Mouse (Mus musculus) limb, embryonic 15.5 days (tissue): ENCODE data around the gene Pcsk6. TPM values are rescaled to one million over a fixed set of nuclear protein-coding genes. Genes with fewer than 3 reads are reported as not detected.

Experiments used
- ATAC-seq: fragments of 200-750 bp; cut with Nextera tagmentation; 2 replicates; pipeline ENCODE4 v1.8.0; 2017; ENCODE audit warnings: low read depth, moderate TSS enrichment; ENCODE audit not compliant: insufficient number of reproducible peaks, low FRiP score, low TSS enrichment
- H3K27ac ChIP-seq: fragments of 300-500 bp; sonication (generic); 2 replicates; pipeline ENCODE4 v1.5.1; 2015; ENCODE audit warnings: moderate library complexity, mild to moderate bottlenecking, inconsistent platforms
- H3K27me3 ChIP-seq: fragments of 300-500 bp; sonication (generic); 2 replicates; pipeline ENCODE4 v1.6.1; 2015; ENCODE audit warnings: inconsistent platforms
- H3K36me3 ChIP-seq: fragments of 300-500 bp; sonication (generic); 2 replicates; pipeline ENCODE4 v1.6.1; 2015; ENCODE audit warnings: inconsistent platforms
- H3K4me1 ChIP-seq: fragments of 300-500 bp; sonication (generic); 2 replicates; pipeline ENCODE4 v1.6.1; 2015; ENCODE audit warnings: inconsistent platforms
- H3K4me2 ChIP-seq: fragments of 300-500 bp; sonication (generic); 2 replicates; pipeline ENCODE4 v1.6.1; 2015; ENCODE audit warnings: mild to moderate bottlenecking, inconsistent platforms
- H3K4me3 ChIP-seq: fragments of 300-500 bp; sonication (generic); 2 replicates; pipeline ENCODE4 v1.5.1; 2015; ENCODE audit warnings: mild to moderate bottlenecking, inconsistent platforms
- H3K9ac ChIP-seq: fragments of 300-500 bp; sonication (generic); 2 replicates; pipeline ENCODE4 v1.6.1; 2015; ENCODE audit warnings: inconsistent platforms
- H3K9me3 ChIP-seq: fragments of 300-500 bp; sonication (generic); 2 replicates; pipeline ENCODE4 v1.6.1; 2016; ENCODE audit warnings: inconsistent platforms
- WGBS: fragments of 180-500 bp; shearing (Covaris S2); methylation state at CpG from one replicate; pipeline ENCODE4 v1.1.7; 2015; 5-methylcytosine and 5-hydroxymethylcytosine counted together
- polyA plus RNA-seq: library from polyadenylated mRNA; unstranded; fragments of >200 nt; fragmentation: Nextera tagmentation; extraction: Ambion mirVana; gene quantifications from 2 replicates; pipeline ENCODE4 v1.2.1, GENCODE M21; 2015

The Pcsk6 gene
- polyA plus RNA-seq, 1 experiment from 2014 or later, result 10.3 TPM

GRCm38 (mm10) chr7:65885819-65886218 is 24.3 kb downstream of the Pcsk6 start:
- no peaks in the 10 kb centered on the region for H3K27me3 ChIP-seq
- H3K4me3 ChIP-seq, result no peak overlapping the region
- WGBS, result 91% methylated on average over 6 of the region's 6 CpGs
- H3K4me1 ChIP-seq, result peaks cover 18% of the 10 kb centered on the region
- H3K9me3 ChIP-seq, result no peaks in the 10 kb centered on the region
- no peak overlapping the region for H3K27ac ChIP-seq
- ATAC-seq, result no peak
- no peak overlapping the region for H3K9ac ChIP-seq
- H3K4me2 ChIP-seq, result no peak overlapping the region
- no peaks in the 10 kb centered on the region for H3K36me3 ChIP-seq

- H3K4me2 ChIP-seq, result no peak overlapping the region
- H3K27me3 ChIP-seq, result no peaks in the 10 kb centered on the region
- H3K9me3 ChIP-seq, result no peaks in the 10 kb centered on the region
- 83% methylated on average over 7 of the region's 7 CpGs for WGBS
- H3K9ac ChIP-seq, result no peak overlapping the region
- no peak overlapping the region for H3K27ac ChIP-seq
- H3K4me3 ChIP-seq, result no peak overlapping the region
- no peaks in the 10 kb centered on the region for H3K36me3 ChIP-seq
- peaks cover 12% of the 10 kb centered on the region for H3K4me1 ChIP-seq
- ATAC-seq, result no peak
These were observed 30.3 kb downstream of the Pcsk6 start for GRCm38 (mm10) chr7:65891831-65892230.

GRCm38 (mm10) chr7:65892264-65892828 is 30.8 kb downstream of the Pcsk6 start:
- Histone ChIP-seq H3K9ac (no peak overlapping the region), H3K27me3 (no peaks in the 10 kb centered on the region), H3K4me3 (no peak overlapping the region), H3K36me3 (no peaks in the 10 kb centered on the region), H3K27ac (no peak overlapping the region), H3K4me2 (no peak overlapping the region), H3K9me3 (no peaks in the 10 kb centered on the region), H3K4me1 (peaks cover 12% of the 10 kb centered on the region)
- 72% methylated on average over 9 of the region's 9 CpGs for WGBS
- no peak for ATAC-seq

- Histone ChIP-seq H3K9me3 (no peaks in the 10 kb centered on the region), H3K4me1 (peaks cover 7% of the 10 kb centered on the region), H3K4me3 (no peak overlapping the region), H3K9ac (no peak overlapping the region), H3K36me3 (no peaks in the 10 kb centered on the region), H3K4me2 (no peak overlapping the region), H3K27ac (no peak overlapping the region), H3K27me3 (no peaks in the 10 kb centered on the region)
- 87% methylated on average over 10 of the region's 10 CpGs for WGBS
- ATAC-seq, result no peak
These were observed 32.0 kb downstream of the Pcsk6 start for GRCm38 (mm10) chr7:65893546-65893945.

- WGBS, result 56% methylated on average over 5 of the region's 5 CpGs
These were observed 33.7 kb downstream of the Pcsk6 start for GRCm38 (mm10) chr7:65895262-65895661.

GRCm38 (mm10) chr7:65901231-65901630 is 39.7 kb downstream of the Pcsk6 start:
- Histone ChIP-seq H3K4me1 (peaks cover 13% of the 10 kb centered on the region), H3K4me3 (no peak overlapping the region), H3K27me3 (no peaks in the 10 kb centered on the region), H3K4me2 (no peak overlapping the region), H3K9ac (no peak overlapping the region), H3K9me3 (no peaks in the 10 kb centered on the region), H3K36me3 (no peaks in the 10 kb centered on the region), H3K27ac (no peak overlapping the region)
- WGBS, result 76% methylated on average over 11 of the region's 11 CpGs
- no peak for ATAC-seq

More at GRCm38 (mm10) chr7:65895262-65895661, 33.7 kb downstream of the Pcsk6 start:
- Histone ChIP-seq H3K27ac (no peak overlapping the region), H3K9ac (no peak overlapping the region), H3K36me3 (no peaks in the 10 kb centered on the region), H3K4me2 (no peak overlapping the region), H3K4me1 (peaks cover 4% of the 10 kb centered on the region), H3K9me3 (no peaks in the 10 kb centered on the region), H3K27me3 (no peaks in the 10 kb centered on the region), H3K4me3 (no peak overlapping the region)
- no peak for ATAC-seq

GRCm38 (mm10) chr7:65902471-65903180 is 41.1 kb downstream of the Pcsk6 start:
- Histone ChIP-seq H3K27me3 (no peaks in the 10 kb centered on the region), H3K27ac (peak overlapping the region; percentile 4), H3K4me2 (no peak overlapping the region), H3K36me3 (no peaks in the 10 kb centered on the region), H3K4me1 (peaks cover 13% of the 10 kb centered on the region), H3K9me3 (no peaks in the 10 kb centered on the region), H3K9ac (no peak overlapping the region), H3K4me3 (no peak overlapping the region)
- 37% methylated on average over 13 of the region's 13 CpGs for WGBS
- peak; percentile 36 for ATAC-seq

- Histone ChIP-seq H3K36me3 (no peaks in the 10 kb centered on the region), H3K27me3 (no peaks in the 10 kb centered on the region), H3K4me1 (peaks cover 13% of the 10 kb centered on the region), H3K4me3 (no peak overlapping the region), H3K9me3 (no peaks in the 10 kb centered on the region), H3K4me2 (no peak overlapping the region), H3K9ac (no peak overlapping the region), H3K27ac (no peak overlapping the region)
- no peak for ATAC-seq
- WGBS, result 77% methylated on average over 6 of the region's 6 CpGs
These were observed 41.9 kb downstream of the Pcsk6 start for GRCm38 (mm10) chr7:65903456-65903855.

- Histone ChIP-seq H3K27ac (no peak overlapping the region), H3K4me1 (peaks cover 10% of the 10 kb centered on the region), H3K4me3 (no peak overlapping the region), H3K9ac (no peak overlapping the region), H3K27me3 (no peaks in the 10 kb centered on the region), H3K36me3 (no peaks in the 10 kb centered on the region), H3K4me2 (no peak overlapping the region), H3K9me3 (no peaks in the 10 kb centered on the region)
- 84% methylated on average over 9 of the region's 9 CpGs for WGBS
- ATAC-seq, result no peak
These were observed 45.2 kb downstream of the Pcsk6 start for GRCm38 (mm10) chr7:65906528-65907272.

- Histone ChIP-seq H3K4me3 (no peak overlapping the region), H3K36me3 (no peaks in the 10 kb centered on the region), H3K4me2 (no peak overlapping the region), H3K9me3 (no peaks in the 10 kb centered on the region), H3K9ac (no peak overlapping the region), H3K4me1 (peaks cover 12% of the 10 kb centered on the region), H3K27ac (no peak overlapping the region), H3K27me3 (no peaks in the 10 kb centered on the region)
- ATAC-seq, result no peak
- 86% methylated on average over 12 of the region's 12 CpGs for WGBS
These were observed 48.0 kb downstream of the Pcsk6 start for GRCm38 (mm10) chr7:65909343-65910127.

- H3K27ac ChIP-seq, result 0 out of 2 replicates have a peak overlapping the region, but pooled peaks have one; percentile 8
- no peak for ATAC-seq
- H3K36me3 ChIP-seq, result no peaks in the 10 kb centered on the region
- WGBS, result 39% methylated on average over 3 of the region's 3 CpGs
- H3K4me3 ChIP-seq, result no peak overlapping the region
- H3K9ac ChIP-seq, result no peak overlapping the region
- H3K27me3 ChIP-seq, result no peaks in the 10 kb centered on the region
- H3K9me3 ChIP-seq, result no peaks in the 10 kb centered on the region
- H3K4me2 ChIP-seq, result no peak overlapping the region
- peaks cover 24% of the 10 kb centered on the region for H3K4me1 ChIP-seq
These were observed 51.6 kb downstream of the Pcsk6 start for GRCm38 (mm10) chr7:65913088-65913610.
